Mouse (Mus musculus): ENCODE measurements around the gene Proca1. TPM values are rescaled to one million over a fixed set of nuclear protein-coding genes. Genes with fewer than 3 reads are reported as not detected.

The Proca1 gene
- polyA plus RNA-seq, 1 experiment from 2014 or later: 3.3 TPM

- WGBS: 70% methylated on average over 7 of the region's 7 CpGs
- H3K4me2 ChIP-seq: no peak overlapping the region
- H3K4me3 ChIP-seq: no peak overlapping the region
- peaks cover 100% of the 10 kb centered on the region for H3K36me3 ChIP-seq
- H3K27ac ChIP-seq: no peak overlapping the region
- H3K9me3 ChIP-seq: no peaks in the 10 kb centered on the region
- H3K4me1 ChIP-seq (replicated peaks): peaks cover 5% of the 10 kb centered on the region
- no peaks in the 10 kb centered on the region for H3K27me3 ChIP-seq
- ATAC-seq (ENCODE audit: low FRiP score): no peak
- no peak overlapping the region for H3K9ac ChIP-seq
Observed at GRCm38 (mm10) chr11:78210615-78211014, 17.4 kb downstream of the Proca1 start.

DNA sequence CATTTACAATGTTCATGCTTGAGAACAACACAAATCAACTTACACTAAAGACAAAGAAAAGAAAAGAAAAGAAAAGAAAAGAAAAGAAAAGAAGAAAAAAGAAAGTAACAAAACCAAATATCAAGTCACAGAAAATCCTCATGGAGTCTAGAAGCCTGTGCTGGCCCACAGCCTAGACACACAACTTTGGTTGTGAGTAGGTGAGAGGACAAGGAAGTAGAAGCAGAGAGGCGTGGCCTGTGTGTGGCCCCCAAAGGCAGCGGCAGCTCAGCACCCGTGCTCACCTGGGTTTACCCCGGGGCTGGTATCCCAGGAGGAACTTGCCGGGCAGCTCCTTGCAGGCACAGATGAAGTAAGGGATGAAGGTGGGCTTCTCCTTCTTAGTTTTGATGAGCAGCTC is 18.3 kb downstream of the Proca1 start:
- H3K4me3 ChIP-seq: no peak overlapping the region
- WGBS: 94% methylated on average over 5 of the region's 5 CpGs
- H3K36me3 ChIP-seq: peaks cover 100% of the 10 kb centered on the region
- H3K9ac ChIP-seq: no peak overlapping the region
- no peaks in the 10 kb centered on the region for H3K4me1 ChIP-seq (replicated peaks)
- no peaks in the 10 kb centered on the region for H3K27me3 ChIP-seq
- H3K9me3 ChIP-seq: no peaks in the 10 kb centered on the region
- ATAC-seq (ENCODE audit: low FRiP score): no peak
- H3K27ac ChIP-seq: no peak overlapping the region
- no peak overlapping the region for H3K4me2 ChIP-seq

- H3K36me3 ChIP-seq: peaks cover 99% of the 10 kb centered on the region
- H3K27ac ChIP-seq: no peak overlapping the region
- H3K4me1 ChIP-seq (replicated peaks): no peaks in the 10 kb centered on the region
- H3K4me2 ChIP-seq: no peak overlapping the region
- no peaks in the 10 kb centered on the region for H3K9me3 ChIP-seq
- no peak overlapping the region for H3K9ac ChIP-seq
- H3K27me3 ChIP-seq: no peaks in the 10 kb centered on the region
- WGBS: 97% methylated on average over 14 of the region's 14 CpGs
- no peak for ATAC-seq (ENCODE audit: low FRiP score)
- no peak overlapping the region for H3K4me3 ChIP-seq
Observed at GRCm38 (mm10) chr11:78213086-78213817, 20.1 kb downstream of the Proca1 start.

DNA sequence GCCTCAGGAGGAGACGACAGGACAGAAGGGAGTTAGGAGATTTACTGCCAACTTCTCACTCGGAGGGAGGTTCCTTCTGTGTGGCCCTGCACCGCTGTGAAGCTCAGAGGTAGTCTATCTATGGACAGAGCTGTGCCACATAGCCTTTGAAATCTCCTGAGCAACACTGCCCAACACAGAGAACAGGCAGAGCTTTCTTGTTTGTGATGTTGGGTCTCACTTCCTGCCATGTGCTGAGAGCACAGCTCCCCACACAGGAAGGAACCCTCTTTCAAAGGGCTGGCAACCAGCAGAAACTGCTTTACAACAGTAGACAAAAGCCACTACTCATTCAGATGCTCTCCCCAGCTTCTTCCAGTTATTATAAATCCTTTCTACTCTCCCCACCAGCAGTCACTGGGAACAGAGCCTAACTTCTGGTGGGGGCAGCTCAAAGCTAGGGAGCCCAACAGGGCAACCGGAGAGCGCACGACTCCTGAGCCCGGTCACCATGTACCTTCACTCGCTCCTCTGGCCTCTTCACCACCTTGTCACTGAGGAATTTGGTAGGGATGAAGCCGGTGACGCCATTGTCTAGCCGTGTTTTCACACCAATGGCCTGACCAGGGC is 22.6 kb downstream of the Proca1 start:
- 91% methylated on average over 11 of the region's 11 CpGs for WGBS
- Histone ChIP-seq H3K4me3 (no peak overlapping the region), H3K27me3 (no peaks in the 10 kb centered on the region), H3K9me3 (no peaks in the 10 kb centered on the region), H3K4me2 (no peak overlapping the region), H3K36me3 (peaks cover 98% of the 10 kb centered on the region), H3K9ac (no peak overlapping the region), H3K27ac (0 out of 2 replicates have a peak overlapping the region, but pooled peaks have one; percentile 18), H3K4me1 (replicated peaks) (no peaks in the 10 kb centered on the region)
- ATAC-seq (ENCODE audit: low FRiP score): no peak

DNA sequence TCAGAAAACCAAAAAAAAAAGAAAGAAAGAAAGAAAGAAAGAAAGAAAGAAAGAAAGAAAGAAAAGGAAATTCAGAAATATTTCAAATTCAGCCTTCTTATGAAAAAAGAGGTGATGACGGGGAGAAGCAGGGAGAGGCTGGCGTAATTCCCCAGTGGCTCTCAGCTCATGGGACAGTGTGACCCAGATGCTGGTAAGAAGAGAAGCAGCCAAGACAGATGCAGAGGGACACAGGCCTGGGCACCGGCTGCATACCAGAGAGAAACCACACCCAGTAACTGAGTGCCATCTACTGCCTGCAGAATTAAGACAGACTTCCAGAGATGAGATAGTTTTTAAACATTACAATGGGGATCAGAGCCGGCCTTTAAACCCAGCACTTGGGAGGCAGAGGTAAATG is 30.4 kb downstream of the Proca1 start:
- Histone ChIP-seq H3K9ac (no peak overlapping the region), H3K9me3 (no peaks in the 10 kb centered on the region)
- 88% methylated on average over 4 of the region's 4 CpGs for WGBS

DNA sequence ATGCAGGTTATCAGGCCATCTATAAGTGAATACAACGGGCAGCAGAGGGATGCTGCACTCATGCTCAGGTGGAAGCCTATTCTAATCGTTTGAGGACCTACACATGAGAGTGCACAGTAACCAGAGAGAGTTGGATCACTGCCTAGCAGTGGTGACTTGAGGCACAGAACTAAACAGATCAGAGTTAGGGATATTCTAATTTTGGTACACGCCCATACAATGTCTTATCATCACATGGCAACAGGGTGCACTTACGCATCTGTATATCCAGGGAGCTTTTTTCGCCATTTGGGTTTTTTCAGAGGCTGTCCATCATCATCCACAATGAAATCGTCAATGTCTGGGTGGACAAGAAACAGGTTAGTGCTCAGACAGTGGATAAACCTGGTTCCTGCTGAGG is 38.3 kb downstream of the Proca1 start:
- no peak overlapping the region for H3K27ac ChIP-seq
- peaks cover 77% of the 10 kb centered on the region for H3K36me3 ChIP-seq
- H3K4me3 ChIP-seq: no peak overlapping the region
- no peak overlapping the region for H3K4me2 ChIP-seq
- no peaks in the 10 kb centered on the region for H3K9me3 ChIP-seq
- H3K27me3 ChIP-seq: no peaks in the 10 kb centered on the region
- WGBS: 94% methylated on average over 6 of the region's 6 CpGs
- no peak overlapping the region for H3K9ac ChIP-seq
- no peaks in the 10 kb centered on the region for H3K4me1 ChIP-seq (replicated peaks)
- no peak for ATAC-seq (ENCODE audit: low FRiP score)

More for the DNA sequence above, 30.4 kb downstream of the Proca1 start:
- no peak overlapping the region for H3K4me2 ChIP-seq
- peaks cover 97% of the 10 kb centered on the region for H3K36me3 ChIP-seq
- no peak for ATAC-seq (ENCODE audit: low FRiP score)
- H3K27me3 ChIP-seq: no peaks in the 10 kb centered on the region
- no peak overlapping the region for H3K27ac ChIP-seq
- no peaks in the 10 kb centered on the region for H3K4me1 ChIP-seq (replicated peaks)
- no peak overlapping the region for H3K4me3 ChIP-seq

DNA sequence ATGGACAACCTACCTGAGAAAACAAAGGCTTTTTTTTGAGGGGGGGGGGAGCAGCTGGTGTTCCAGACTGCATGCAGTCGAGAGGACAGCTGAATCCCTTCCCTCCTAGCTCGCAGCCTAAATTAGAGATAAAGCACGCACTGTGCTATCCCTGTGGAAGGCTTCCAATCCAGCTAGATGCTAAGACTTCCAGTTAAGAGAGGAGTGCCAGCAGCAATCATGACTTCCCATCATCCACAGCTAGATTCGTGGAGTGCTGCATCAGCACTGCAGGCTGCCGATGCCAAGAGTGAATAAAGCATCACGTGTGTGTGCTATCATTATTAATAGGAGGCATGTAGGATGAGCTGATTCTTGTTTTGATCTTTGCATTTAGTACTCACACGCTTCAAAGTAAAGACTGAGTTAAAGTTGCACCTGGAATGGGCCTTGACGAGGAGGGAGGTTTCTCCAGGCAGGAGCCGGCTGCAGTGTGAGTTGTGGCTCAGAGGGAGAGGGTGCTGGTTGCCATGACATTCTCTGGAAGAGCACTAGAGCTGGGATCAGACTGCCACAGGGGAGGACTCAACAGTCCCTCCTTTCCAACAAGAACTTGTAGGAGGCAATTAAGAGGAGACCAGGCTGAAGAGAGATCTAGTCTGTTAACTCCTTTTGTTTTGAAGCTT is 47.1 kb downstream of the Proca1 start:
- ATAC-seq (ENCODE audit: low FRiP score): no peak
- Histone ChIP-seq H3K9ac (no peak overlapping the region), H3K9me3 (no peaks in the 10 kb centered on the region), H3K4me1 (replicated peaks) (peaks cover 37% of the 10 kb centered on the region), H3K36me3 (peaks cover 16% of the 10 kb centered on the region), H3K4me2 (no peak overlapping the region), H3K27me3 (no peaks in the 10 kb centered on the region), H3K27ac (no peak overlapping the region), H3K4me3 (no peak overlapping the region)
- WGBS: 92% methylated on average over 9 of the region's 9 CpGs

DNA sequence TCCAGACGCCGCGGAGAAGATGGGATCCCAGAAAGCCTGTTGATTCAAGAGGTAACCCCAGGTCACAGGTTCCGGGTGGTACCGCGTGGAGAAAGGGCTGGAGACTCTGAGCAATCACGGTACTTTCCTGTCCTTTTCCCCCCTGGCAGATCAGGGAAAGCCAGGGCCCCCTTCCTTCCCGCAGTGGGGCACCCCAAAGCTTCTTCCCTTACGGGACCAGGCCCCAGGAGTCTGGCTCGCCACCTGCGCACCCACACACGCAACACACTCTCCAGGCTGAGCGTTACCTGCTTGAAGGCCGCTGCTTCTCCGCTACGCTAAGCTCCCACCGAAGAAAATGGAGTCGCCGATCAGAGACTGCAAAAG is 52.1 kb downstream of the Proca1 start:
- H3K36me3 ChIP-seq: peaks cover 14% of the 10 kb centered on the region
- no peaks in the 10 kb centered on the region for H3K9me3 ChIP-seq
- H3K9ac ChIP-seq: peak overlapping the region; percentile 94
- H3K4me2 ChIP-seq: peak overlapping the region; percentile 91
- peak overlapping the region; percentile 96 for H3K27ac ChIP-seq
- H3K4me3 ChIP-seq: peak overlapping the region; percentile 71
- WGBS: 1% methylated on average over 19 of the region's 19 CpGs
- peak; percentile 51 for ATAC-seq (ENCODE audit: low FRiP score)
- no peaks in the 10 kb centered on the region for H3K27me3 ChIP-seq
- H3K4me1 ChIP-seq (replicated peaks): peaks cover 69% of the 10 kb centered on the region

DNA sequence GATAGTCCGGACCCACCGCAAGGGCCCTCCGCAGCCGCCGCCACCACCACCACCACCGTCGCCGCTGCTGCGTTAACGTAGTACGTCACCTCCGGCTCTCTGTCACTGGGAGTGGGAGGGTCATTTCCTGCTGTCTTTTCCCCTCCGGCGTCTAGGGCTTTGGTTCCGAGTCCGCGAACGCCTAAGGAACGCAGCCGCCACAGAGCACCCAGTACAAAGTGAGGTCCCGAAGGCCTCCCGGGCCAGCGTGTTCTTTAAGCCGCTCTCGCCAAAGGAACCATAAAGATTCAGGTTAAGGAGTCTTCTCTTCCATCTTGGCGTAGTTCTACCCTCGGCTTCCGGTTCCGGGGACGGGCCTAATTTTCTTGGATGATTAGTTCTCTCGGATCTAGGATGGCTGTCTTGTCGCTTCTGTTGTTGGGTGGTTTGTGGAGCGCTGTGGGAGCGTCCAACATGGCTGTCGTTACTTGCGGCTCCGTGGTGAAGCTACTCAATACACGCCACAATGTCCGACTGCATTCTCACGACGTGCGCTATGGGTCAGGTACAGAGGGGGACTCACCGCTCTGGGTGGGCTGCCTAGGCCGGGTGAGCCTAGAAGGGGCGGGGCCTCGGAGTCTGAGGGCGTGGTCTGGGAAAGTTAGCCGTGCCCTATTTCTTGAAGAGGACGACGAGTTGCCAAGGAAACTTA is 52.6 kb downstream of the Proca1 start, which contains the start of the genes Sdf2 and Supt6:
TSS of gene Sdf2 (plus strand) at position 120 of the 691 bp plus-strand sequence.
TSS of gene Supt6 (minus strand) at position 361 of the 691 bp plus-strand sequence.
- peak; percentile 96 for ATAC-seq (ENCODE audit: low FRiP score)
- Histone ChIP-seq H3K9ac (peak within 1 kb of the TSS; percentile 94), H3K36me3 (peaks cover 13% of the 10 kb centered on the region), H3K27me3 (no peaks in the 10 kb centered on the region), H3K4me3 (peak within 1 kb of the TSS; percentile 71), H3K27ac (peak within 1 kb of the TSS; percentile 96), H3K4me1 (replicated peaks) (peaks cover 64% of the 10 kb centered on the region), H3K9me3 (no peaks in the 10 kb centered on the region), H3K4me2 (peak within 1 kb of the TSS; percentile 91)
- under 1% methylated on average over 50 of the region's 50 CpGs for WGBS

DNA sequence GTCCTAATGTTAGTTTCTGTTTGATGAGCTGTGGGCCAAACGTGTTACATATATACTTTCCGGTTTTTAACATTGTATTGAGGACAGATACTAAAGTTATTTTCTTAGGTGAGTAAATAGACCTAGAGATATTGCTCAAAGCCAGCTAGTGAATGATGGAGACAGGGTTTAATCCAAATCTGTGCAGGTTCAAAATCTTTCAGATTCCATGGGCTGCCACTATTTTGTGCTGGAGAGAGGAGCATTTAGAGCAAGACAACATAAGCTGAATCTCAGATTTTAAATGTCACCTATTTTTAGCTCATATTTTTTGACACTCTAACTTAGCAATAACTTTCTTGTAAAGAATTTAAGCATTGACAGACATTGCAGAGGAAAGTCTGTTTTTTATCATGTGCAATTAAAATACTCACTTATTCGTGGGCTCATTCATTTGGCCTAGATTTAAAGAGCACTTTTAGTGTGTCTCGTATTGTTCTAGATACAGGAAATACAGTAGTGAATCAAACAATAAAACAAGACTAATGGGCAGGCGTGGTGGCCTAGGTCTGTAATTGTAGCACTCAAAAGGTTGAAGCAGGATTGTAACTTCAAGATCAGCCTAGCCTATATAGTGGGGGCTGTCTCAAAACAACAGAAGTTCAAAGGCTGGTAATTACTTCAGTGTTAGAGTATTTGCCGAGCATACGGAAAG is 53.3 kb downstream of the Proca1 start:
- 57% methylated on average over 7 of the region's 7 CpGs for WGBS
- peak overlapping the region; percentile 94 for H3K9ac ChIP-seq
- peak overlapping the region; percentile 91 for H3K4me2 ChIP-seq
- ATAC-seq (ENCODE audit: low FRiP score): no peak
- peak overlapping the region; percentile 71 for H3K4me3 ChIP-seq
- no peaks in the 10 kb centered on the region for H3K27me3 ChIP-seq
- peaks cover 19% of the 10 kb centered on the region for H3K36me3 ChIP-seq
- peak overlapping the region; percentile 96 for H3K27ac ChIP-seq
- H3K9me3 ChIP-seq: no peaks in the 10 kb centered on the region
- H3K4me1 ChIP-seq (replicated peaks): peaks cover 64% of the 10 kb centered on the region

- no peak for ATAC-seq (ENCODE audit: low FRiP score)
- Histone ChIP-seq H3K9ac (peak overlapping the region; percentile 46; the same call in 1 of the 2 replicates), H3K27me3 (no peaks in the 10 kb centered on the region), H3K27ac (no peak overlapping the region), H3K4me3 (peak overlapping the region; percentile 71), H3K9me3 (no peaks in the 10 kb centered on the region), H3K4me2 (peak overlapping the region; percentile 91), H3K4me1 (replicated peaks) (peaks cover 61% of the 10 kb centered on the region), H3K36me3 (peaks cover 24% of the 10 kb centered on the region)
- WGBS: 83% methylated on average over 3 of the region's 3 CpGs
Observed at GRCm38 (mm10) chr11:78247012-78247348, 53.8 kb downstream of the Proca1 start.

All from hindbrain, embryonic 13.5 days (tissue).